Comparison of ENCODE assay signal across 10 mouse cellular contexts in the genomic region with DNA sequence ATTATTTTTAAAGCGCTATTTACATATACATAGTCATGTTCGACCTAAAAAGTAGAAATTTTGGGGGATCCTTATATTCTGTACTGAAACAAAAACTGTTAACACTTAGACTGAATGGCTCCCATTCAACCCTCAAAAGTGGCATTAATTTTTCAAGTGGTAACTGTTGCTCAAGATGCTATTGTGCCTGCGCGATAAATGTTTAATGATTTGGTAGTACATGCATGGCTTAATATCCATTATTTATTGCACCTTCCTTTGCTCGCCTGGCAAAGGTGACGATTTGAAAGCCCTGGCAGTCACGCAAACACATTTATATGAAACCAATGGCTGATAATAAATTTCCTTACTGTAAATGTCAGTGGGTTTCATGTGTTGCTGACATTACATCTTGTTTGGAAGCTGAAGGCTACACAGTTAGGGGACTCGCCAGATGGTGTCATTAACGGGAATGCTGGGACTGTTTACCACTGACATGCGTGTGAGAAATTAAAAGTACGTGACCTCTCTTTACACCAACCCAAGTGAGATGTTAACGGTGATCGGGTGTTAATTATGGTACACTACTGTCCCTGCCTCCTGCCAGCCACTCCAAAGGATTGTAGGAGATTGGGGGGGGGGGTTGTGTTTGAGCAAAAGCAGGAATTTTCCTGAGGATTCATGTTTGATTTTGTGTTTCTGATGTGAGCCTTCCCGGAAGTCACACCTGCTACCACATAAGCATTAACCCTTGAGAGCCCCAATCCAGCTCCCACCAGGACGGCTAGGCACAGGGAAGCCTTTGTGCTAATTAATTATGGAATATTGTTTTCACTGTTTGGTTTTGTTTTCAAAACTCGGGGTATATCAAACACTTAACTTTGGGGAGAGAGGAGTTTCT.
A peak's percentile ranks its signal among the peaks of the same experiment; 100 is the strongest.
DNase-seq lines count a peak whose midpoint lies in the region; ATAC-seq and TF ChIP-seq lines count a peak whose summit lies in the region.
"Had no signal": no experiment of that assay in that cellular context is flagged by ENCODE, and none has a peak within 500 bp of the region (broad histone marks: within the 10 kb centered on the region; RNA-seq: fewer than 3 reads in every experiment).

No protein-coding gene starts in this region.

- H3K9ac ChIP-seq in neural tube, embryonic 11.5 days (ENCODE audit: low read length): no peak overlapping the region
- no peak overlapping the region for H3K9ac ChIP-seq in midbrain, embryonic 12.5 days (replicated peaks)

- no peak for DNase-seq in gastrocnemius, adult 2 months
- no peak for DNase-seq in gastrocnemius, adult 18-20 months (ENCODE audit: low spot score)
- DNase-seq in neural tube, embryonic 11.5 days (ENCODE audit: low spot score): no peak
- DNase-seq in neural tube, embryonic 10.5 days (ENCODE audit: extremely low spot score, low spot score): no peak
- no peak for DNase-seq in frontal cortex, postnatal 10 days (ENCODE audit: low spot score in 2 of 2)
- no peak for DNase-seq in thymus, adult 18-20 months
- no peak for DNase-seq in cerebellum, postnatal 4 days (ENCODE audit: low spot score in 2 of 2)
- DNase-seq: gastrocnemius, postnatal 36 days; kidney, postnatal 4 days had no signal

- no peaks in the 10 kb centered on the region for H3K9me3 ChIP-seq in neural tube, embryonic 11.5 days (ENCODE audit: control insufficient read depth, low read length)
- no peaks in the 10 kb centered on the region for H3K9me3 ChIP-seq in midbrain, embryonic 12.5 days

- peak overlapping the region; percentile 43 for H3K4me3 ChIP-seq in gastrocnemius, adult 2 months
- no peak overlapping the region for H3K4me3 ChIP-seq in neural tube, embryonic 11.5 days (ENCODE audit: low read depth, low read length)
- H3K4me3 ChIP-seq in midbrain, embryonic 12.5 days: no peak overlapping the region; the same call in 1 of the 2 replicates

- intact Hi-C loops in gastrocnemius, adult 2 months (cut with DNase I): no loop called here

- TF ChIP-seq CTCF in gastrocnemius, adult 2 months (IDR thresholded peaks at IDR 0.05): no peak

- H3K27me3 ChIP-seq in neural tube, embryonic 11.5 days (ENCODE audit: control insufficient read depth, insufficient read depth, low read length): no peaks in the 10 kb centered on the region
- no peaks in the 10 kb centered on the region for H3K27me3 ChIP-seq in midbrain, embryonic 12.5 days

- 47% methylated on average over 16 of the region's 16 CpGs for WGBS in neural tube, embryonic 11.5 days
- WGBS in midbrain, embryonic 12.5 days: 45% methylated on average over 16 of the region's 16 CpGs

- peaks cover 24% of the 10 kb centered on the region for H3K4me1 ChIP-seq in neural tube, embryonic 11.5 days (ENCODE audit: control insufficient read depth, insufficient read depth, low read length)
- peaks cover 62% of the 10 kb centered on the region for H3K4me1 ChIP-seq in midbrain, embryonic 12.5 days

- no peaks in the 10 kb centered on the region for H3K36me3 ChIP-seq in neural tube, embryonic 11.5 days (ENCODE audit: control insufficient read depth, insufficient read depth, low read length)
- no peaks in the 10 kb centered on the region for H3K36me3 ChIP-seq in midbrain, embryonic 12.5 days

- H3K4me2 ChIP-seq in neural tube, embryonic 11.5 days (ENCODE audit: low read depth): peak overlapping the region; percentile 17; the same call in 1 of the 2 replicates
- peak overlapping the region; percentile 37 for H3K4me2 ChIP-seq in midbrain, embryonic 12.5 days (replicated peaks)

- ATAC-seq in neural tube, embryonic 11.5 days (ENCODE audit: insufficient read depth, low FRiP score, low TSS enrichment): no peak
- peak; percentile 29; the same call in 1 of the 2 replicates for ATAC-seq in midbrain, embryonic 12.5 days (ENCODE audit: low FRiP score, low read depth)

- H3K27ac ChIP-seq in gastrocnemius, adult 2 months: no peak overlapping the region
- peak overlapping the region; percentile 5; the same call in 1 of the 2 replicates for H3K27ac ChIP-seq in neural tube, embryonic 11.5 days (ENCODE audit: low read depth, low read length)
- peak overlapping the region; percentile 84 for H3K27ac ChIP-seq in midbrain, embryonic 12.5 days (replicated peaks)
